Mouse (Mus musculus) gastrocnemius, adult 2 months (tissue): Measurements from ENCODE around the gene Fbp1. TPM values are rescaled to one million over a fixed set of nuclear protein-coding genes. Genes with fewer than 3 reads are reported as not detected.
"Not testable (repeated sequence)": the region's sequence is repeated elsewhere in the genome, so short reads cannot be mapped to it uniquely, and the experiment has no call there.

Experiments
- DNase-seq: peaks from one replicate; pipeline ENCODE4 v3.0.0; 2022
- H3K27ac ChIP-seq: fragments of 200-600 bp; 2 replicates; pipeline ENCODE4 v1.8.1; 2022; ENCODE audit warnings: mild to moderate bottlenecking
- H3K4me3 ChIP-seq: fragments of 200-600 bp; 2 replicates; pipeline ENCODE4 v1.8.1; 2022; ENCODE audit warnings: mild to moderate bottlenecking, moderate library complexity
- CTCF ChIP-seq: fragments of 200-600 bp; IDR thresholded peaks from 2 replicates; pipeline ENCODE4 v1.8.1; 2022; ENCODE audit warnings: antibody characterized with exemption, mild to moderate bottlenecking, moderate library complexity
- intact Hi-C: fragments of 180-260 bp; cut with DNase I; formaldehyde crosslinking; loops from one replicate; pipeline ENCODE4 v1.15.1; 2025
- long read RNA-seq, 2 experiments: library from polyadenylated mRNA; stranded (forward); transcript quantifications; one replicate each; pipeline ENCODE4 v2.0.0; 2021
- total RNA-seq, 2 experiments: library from RNA; stranded (reverse); gene quantifications; 2 replicates each; pipeline ENCODE4 v1.2.3; 2021

The Fbp1 gene
- not detected for total RNA-seq
- long read RNA-seq, experiment 1, result 0 reads
- long read RNA-seq, experiment 2, result 0 reads

DNA sequence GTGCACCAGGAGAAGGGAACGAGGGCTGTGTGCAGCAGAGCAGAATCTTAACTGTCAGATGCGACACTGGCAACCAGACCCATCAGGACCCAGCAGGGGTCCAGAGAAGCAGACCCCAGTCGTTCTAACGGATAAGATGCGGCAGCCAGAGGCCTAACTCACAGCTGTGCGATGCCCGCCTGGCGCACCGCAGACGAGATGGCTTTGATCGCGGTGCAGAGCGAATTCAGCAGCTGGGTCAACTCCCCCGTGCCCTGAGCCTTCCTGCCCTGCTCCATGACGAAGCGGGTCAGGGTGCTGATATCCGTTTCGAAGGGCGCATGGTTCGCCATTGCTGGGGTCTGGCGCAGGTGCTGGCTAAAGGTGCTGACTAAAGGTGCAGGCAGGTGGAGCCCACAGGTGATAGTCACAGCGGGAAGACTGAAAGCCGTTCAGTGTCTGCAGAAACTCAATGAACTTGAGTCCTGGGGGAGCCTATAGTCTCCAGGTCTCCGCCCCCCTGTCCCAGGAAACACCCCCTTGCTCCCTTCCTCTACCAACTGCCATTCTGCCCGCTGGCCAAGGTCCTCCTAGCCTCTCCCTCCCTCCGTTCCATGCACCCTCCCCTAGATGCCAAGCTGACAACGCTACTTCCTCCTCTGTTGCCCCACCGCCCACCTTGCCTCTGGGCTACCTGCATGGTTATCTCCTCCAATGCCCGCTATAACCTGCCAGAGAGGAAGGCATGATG lies at the start of gene Fbp1:
Gene Fbp1, minus strand, starts transcription at position 571 of the 730 bp plus-strand sequence.
- Histone ChIP-seq H3K27ac (no peak within 1 kb of the TSS), H3K4me3 (peak within 1 kb of the TSS; percentile 49)
- DNase-seq, result no peak
- TF ChIP-seq CTCF, result no peak
- intact Hi-C loops, result no loop called here

DNA sequence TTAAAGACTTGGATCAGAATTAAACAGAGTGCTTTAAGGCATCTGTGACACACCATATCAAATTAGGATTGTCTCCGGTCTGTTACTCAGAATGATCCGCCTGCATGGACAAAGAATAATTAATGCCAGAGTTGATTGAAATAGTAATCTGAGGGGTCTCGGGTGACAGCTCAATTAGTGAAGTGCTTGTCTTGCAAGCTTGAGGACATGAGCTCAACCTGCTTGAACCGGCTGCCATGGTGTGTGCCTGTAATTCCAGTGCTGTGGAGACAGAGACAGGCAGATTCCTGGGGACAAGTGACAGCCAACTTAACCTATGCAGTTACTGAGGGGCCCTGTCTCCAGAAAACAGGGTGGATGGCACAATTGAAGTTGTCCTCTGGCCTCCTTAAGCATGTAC lies 44.4 kb upstream of the Fbp1 start:
- intact Hi-C loops, result no loop called here
- no peak for DNase-seq
- no peak for TF ChIP-seq CTCF
- Histone ChIP-seq H3K4me3 (no peak overlapping the region), H3K27ac (no peak overlapping the region)

DNA sequence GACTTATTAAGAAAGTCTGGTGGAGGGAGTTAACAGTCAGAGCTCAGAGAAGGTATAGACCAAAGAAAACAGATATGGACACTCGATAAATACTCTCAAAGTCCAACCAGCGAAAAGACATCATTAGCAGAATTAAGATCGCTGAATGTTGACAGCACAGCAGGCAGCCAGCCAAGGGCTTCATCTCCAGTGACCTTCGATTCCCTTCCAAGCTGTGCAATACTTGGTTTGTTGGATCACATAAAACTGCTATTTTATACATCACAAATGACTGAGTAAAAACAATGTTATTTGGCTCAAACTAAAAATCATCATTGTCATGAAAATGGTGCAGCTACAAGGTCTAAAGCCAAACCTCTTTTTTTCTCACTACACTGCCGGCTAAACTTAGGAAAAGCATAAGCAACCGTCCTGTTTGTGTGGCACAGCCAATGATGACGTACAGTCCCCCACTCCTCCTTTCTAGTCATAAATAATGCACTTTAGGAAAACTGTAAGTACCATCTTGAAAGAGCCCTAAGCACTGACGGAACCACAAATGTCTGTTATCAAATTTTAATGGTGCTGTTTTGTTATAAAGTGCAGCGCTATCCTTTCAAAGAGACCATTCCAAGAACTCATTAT lies 41.8 kb upstream of the Fbp1 start:
- Histone ChIP-seq H3K4me3 (no peak overlapping the region), H3K27ac (no peak overlapping the region)
- TF ChIP-seq CTCF, result no peak
- DNase-seq, result peak; percentile 25
- intact Hi-C loops, result loop anchor here (5.0 kb wide), 1 partner anchor 117 kb away; no protein-coding TSS in a partner anchor

DNA sequence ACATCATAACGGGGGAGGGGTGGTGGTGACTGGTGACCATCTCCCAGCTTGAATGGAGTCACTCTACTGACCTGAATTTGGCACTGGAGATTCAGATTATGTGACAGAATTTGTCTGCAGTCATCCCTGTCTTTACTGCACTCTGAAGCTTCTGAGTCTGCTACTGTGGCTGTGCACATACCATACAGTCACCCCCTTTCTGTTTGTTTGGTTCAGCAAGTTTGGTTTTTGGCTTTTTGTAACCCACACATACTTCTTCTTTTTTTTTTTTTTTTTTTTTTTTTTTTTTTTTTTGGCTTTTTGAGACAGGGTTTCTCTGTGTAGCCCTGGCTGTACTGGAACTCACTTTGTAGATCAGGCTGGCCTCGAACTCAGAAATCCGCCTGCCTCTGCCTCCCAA lies 41.1 kb upstream of the Fbp1 start:
- H3K4me3 ChIP-seq, DNase-seq, H3K27ac ChIP-seq: not testable (repeated sequence)
- intact Hi-C loops, result loop anchor here (5.0 kb wide), 1 partner anchor 118 kb away; no protein-coding TSS in a partner anchor

DNA sequence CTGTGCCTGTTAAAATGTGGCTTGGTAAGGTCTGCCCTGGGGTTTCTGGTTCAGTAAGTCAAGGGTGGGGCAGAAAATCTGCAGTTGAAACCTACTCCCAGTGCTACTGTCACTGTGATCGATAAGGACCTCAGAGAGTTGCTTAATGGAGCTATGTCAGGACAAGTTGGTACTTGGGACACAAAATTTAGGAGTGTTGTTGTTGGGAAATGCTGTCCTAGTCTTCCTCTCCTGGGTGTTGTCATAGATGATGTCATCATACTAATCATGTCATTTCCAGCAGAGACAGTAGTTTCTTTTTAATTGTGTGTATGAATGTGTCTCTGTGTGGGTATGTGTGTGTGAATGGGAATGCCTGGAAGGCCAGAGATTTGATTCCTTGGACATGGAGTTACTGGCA lies 39.4 kb upstream of the Fbp1 start:
- no peak overlapping the region for H3K27ac ChIP-seq

DNA sequence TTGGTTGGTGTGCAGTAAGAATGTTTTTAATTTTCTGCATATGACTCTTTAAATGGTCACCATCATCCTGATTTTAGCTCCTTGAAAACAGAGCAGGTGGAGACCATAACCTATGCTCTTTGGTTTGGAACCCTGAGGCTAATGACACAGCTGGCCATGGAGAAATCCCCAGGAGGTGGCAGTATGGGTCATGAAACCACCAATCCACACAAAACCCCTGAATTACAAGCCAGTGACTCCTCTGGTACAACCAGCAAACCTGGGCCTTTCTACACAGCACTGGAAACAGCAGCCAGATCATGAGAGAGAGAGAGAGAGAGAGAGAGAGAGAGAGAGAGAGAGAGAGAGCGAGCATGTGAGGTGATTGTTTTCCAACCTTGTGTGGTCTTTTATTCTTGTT lies 38.4 kb upstream of the Fbp1 start:
- Histone ChIP-seq H3K27ac (no peak overlapping the region), H3K4me3 (no peak overlapping the region)
- intact Hi-C loops, result loop anchor here (1.0 to 5.0 kb wide), 2 partner anchors 121 to 409 kb away; no protein-coding TSS in a partner anchor
- peak; percentile 73 for TF ChIP-seq CTCF
- DNase-seq, result peak; percentile 39

More for the DNA sequence above, 39.4 kb upstream of the Fbp1 start:
- DNase-seq, result no peak
- H3K4me3 ChIP-seq, result no peak overlapping the region
- intact Hi-C loops, result loop anchor here (5.0 kb wide), 1 partner anchor 120 kb away; no protein-coding TSS in a partner anchor
- TF ChIP-seq CTCF, result no peak

DNA sequence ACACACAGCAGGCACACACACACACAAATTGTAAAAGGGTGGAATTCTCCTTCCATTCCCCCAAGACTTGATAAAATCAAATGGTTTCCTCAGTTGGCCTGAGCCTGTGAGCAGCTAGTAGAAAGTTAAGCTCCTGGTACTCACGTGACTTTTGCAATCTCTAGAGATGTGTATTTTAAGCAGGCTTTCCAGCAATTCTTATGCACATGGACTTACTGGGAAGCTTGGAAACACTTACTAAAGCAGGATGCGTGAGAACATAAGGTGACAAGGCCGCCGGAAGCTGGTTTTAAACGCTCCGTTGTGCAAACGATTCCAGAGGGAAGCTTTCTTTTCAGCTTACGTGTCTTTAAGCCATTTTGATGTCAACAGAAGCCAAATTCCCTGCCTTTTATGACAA lies 35.1 kb upstream of the Fbp1 start:
- no peak for DNase-seq
- TF ChIP-seq CTCF, result no peak
- Histone ChIP-seq H3K27ac (no peak overlapping the region; the same call in 1 of the 2 replicates), H3K4me3 (no peak overlapping the region)
- intact Hi-C loops, result no loop called here

DNA sequence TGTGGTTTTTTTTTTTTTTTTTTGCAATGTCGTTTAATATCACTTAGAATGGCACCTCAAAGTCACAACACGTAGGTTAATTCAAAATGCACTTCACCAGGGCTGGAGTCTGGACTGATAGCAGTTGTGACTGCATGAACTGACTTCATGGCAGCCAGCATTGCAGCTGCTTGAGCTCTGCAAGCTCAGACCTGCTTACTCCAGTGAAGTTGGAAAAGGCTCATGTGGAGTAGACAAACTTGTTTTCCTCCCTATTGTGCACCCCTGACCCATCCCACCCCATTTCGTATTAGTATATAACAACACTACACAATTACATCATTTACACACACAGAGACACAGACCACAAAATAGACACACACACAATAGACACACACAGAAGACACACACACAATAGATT lies 34.6 kb upstream of the Fbp1 start:
- intact Hi-C loops, result no loop called here
- no peak for DNase-seq
- no peak overlapping the region for H3K27ac ChIP-seq
- no peak overlapping the region for H3K4me3 ChIP-seq
- no peak for TF ChIP-seq CTCF

DNA sequence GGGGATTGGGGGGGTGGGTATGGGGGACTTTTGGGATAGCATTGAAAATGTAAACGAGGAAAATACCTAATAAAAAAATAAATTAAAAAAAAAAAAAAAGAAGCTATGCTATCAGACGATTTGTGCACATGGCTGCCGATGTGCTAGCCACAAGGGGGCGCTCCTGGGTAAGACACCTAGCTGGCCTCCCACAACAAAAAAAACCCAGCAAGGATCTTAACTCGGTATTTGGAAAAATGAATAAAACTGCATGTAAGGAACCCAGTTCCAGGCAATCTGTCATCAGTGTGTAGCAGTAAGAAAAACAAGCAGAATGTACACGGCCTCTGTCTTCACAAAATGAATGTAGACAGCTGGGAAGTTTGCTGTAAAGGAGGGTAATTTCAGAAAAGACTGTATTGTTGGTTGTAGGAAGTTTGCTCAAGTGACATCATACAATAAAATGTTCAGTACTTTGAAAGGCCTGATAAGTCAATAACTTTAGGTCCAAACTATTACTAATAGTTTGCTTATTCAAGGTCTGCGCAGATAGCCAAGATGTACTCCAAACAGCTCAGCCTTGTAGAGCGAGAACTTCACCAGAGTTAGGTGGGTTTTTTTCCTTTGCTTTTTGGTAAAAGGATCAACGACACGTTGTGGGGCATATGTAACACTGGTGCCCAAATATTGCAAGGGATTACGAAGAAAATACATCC lies 31.7 kb upstream of the Fbp1 start:
- H3K4me3 ChIP-seq, result no peak overlapping the region
- H3K27ac ChIP-seq, result no peak overlapping the region
- peak; percentile 82 for DNase-seq
- TF ChIP-seq CTCF, result peak; percentile 81
- intact Hi-C loops, result loop anchor here (2.0 kb wide), 1 partner anchor 437 kb away; no protein-coding TSS in a partner anchor

DNA sequence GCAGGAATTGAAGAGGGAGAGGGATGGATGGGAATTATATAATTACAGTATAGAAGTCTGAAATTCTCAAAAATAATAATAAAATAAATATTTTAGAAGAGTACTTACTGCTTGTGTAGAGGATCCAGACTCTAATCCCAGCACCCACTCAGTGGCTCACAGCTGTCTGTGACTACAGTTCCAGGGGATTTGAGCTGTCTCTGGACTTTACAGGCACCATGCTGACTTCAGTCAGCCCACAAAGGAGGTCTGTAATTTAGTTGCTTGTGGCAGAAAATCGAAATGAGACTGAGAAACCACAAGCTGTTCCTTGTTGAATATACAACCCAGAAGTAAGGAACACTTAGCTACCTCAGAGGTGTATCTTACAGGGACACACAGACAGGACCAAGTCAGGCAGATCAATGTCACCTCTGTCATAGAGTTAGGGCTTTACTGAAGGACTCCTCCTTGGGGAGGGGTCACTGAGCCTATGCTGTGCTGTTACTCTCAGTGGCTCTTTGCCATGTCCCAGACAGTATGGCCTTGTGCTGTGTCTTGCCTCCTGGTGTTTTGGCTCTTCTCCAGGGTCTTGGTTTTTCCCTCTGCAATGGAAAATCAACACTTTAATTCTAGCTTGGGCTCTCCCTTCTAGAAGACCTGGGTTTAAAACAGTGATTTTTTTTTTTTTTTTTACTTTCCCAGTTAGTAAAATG lies 29.5 kb upstream of the Fbp1 start:
- H3K27ac ChIP-seq, result no peak overlapping the region
- H3K4me3 ChIP-seq, result no peak overlapping the region
- intact Hi-C loops, result loop anchor here (2.0 kb wide), 1 partner anchor 439 kb away; no protein-coding TSS in a partner anchor
- DNase-seq, result no peak
- TF ChIP-seq CTCF, result no peak

DNA sequence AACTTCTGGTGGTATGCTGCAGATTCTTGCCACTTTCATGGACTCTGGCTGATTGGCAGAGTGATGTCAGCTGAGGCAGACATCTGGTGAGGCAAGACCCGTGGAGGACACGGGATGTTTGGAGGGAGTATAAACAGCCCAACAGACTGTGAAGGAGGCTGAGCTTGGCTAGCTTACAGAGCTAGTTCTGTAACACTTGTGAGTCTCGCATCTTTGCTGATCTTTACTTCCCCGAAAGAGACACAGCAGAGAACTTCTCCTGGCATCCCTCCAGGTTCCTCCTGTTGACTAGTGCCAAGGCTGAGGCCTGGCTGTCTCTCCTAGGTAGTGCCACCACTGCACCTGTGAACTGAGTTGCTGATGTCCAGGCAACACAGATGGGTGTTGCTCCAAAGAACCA lies 28.6 kb upstream of the Fbp1 start:
- Histone ChIP-seq H3K4me3 (no peak overlapping the region), H3K27ac (no peak overlapping the region)
- no peak for TF ChIP-seq CTCF
- intact Hi-C loops, result no loop called here
- no peak for DNase-seq

DNA sequence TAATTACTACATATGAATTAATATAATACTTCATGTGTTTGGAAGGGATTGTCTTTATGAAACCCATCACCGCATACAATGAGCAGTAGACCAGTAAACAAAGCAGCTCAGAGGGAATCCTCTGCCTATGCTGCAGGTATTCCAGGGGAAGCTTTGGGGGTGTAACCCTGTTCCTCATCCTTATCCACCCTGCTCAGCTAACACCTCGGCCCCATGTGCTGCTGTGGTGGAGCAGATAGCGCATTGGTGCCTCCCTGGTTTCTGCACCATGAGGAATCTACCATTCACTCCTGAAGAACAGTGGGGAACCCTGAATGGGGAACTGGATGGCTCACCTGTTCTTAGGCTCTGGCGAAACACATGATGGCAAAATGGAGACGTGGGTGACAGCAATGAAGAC lies 23.5 kb upstream of the Fbp1 start:
- intact Hi-C loops, result no loop called here
- Histone ChIP-seq H3K27ac (no peak overlapping the region), H3K4me3 (no peak overlapping the region)
- TF ChIP-seq CTCF, result no peak
- DNase-seq, result no peak
